Mouse (Mus musculus) layer of hippocampus, adult 8-10 months (tissue): ENCODE results near the gene Cdk5. TPM values are rescaled to one million over a fixed set of nuclear protein-coding genes. Genes with fewer than 3 reads are reported as not detected.

ENCODE experiments used
- DNase-seq, 2 experiments: peaks; one replicate each; pipeline ENCODE4 v3.0.0; 2022; ENCODE audit warnings: low spot score in 2 of 2
- total RNA-seq, 4 experiments: library from RNA; stranded (reverse); gene quantifications; 2 replicates each; pipeline ENCODE4 v1.2.4; 2022

Cdk5 gene
- total RNA-seq, 4 experiments from 2014 or later, result 120 to 139 (median 128) TPM

GRCm38 (mm10) chr5:24428596-24428995 lies 5.3 kb upstream of the Cdk5 start:
- DNase-seq, result no peak

- DNase-seq, result no peak
Measured at GRCm38 (mm10) chr5:24427981-24428402, 4.7 kb upstream of the Cdk5 start.

- no peak for DNase-seq
Measured at GRCm38 (mm10) chr5:24427285-24427633, 3.9 kb upstream of the Cdk5 start.

DNA sequence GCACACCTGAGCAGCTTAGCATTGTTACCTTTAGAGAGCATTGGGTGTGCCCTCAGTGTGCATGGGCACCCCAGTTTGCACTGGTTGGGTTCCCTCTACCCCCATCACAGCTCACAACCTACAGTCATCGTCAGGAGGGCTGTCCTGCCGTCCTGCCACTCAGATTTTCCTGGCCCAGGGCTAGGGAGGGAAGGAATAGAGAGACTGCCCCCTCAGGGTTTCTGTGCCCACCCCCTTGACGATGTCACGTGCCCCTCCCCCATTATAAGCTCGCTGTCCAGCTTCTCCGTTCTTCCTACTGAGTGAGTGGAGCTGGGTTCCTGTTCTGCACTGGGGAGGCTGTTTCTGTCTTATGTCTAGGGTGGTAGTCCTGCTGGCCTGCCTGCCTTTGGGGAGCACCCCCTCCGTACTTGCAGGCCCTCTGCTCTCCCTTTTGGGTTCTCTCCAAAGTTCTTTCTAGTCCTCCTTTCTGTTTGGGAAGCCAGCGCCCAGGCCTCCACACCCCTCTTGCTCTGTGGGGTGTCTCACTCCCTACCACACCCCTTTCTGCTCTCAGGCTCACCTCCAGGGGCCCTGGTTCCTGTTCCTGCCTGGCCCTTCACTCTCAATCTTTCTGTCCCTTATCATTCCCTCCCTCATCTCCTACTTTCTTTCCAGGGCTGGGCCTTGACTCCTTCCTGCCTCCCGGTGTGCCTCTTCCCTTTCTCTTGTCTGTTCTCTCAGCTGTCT lies 3.4 kb upstream of the Cdk5 start:
- DNase-seq, result no peak

DNA sequence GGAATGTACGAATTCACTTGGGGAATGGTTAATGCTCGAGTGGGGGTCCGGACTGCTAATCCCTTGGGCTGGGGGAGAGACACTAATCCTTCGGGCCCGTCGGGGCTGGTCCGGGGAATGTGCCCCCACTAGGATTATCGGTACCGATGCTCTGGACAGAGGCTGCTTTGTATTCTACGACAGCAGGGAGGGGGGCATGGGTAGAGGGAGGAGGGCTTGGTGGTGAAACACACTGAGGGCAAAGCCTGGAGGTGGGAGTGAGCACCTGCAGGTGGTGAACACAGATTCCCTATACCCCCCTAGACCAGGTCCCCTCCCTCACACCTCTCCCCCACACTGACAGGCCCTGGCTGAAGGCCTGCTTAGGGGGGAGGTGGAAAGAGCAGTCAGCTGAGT lies 2.7 kb upstream of the Cdk5 start:
- DNase-seq, result no peak

DNA sequence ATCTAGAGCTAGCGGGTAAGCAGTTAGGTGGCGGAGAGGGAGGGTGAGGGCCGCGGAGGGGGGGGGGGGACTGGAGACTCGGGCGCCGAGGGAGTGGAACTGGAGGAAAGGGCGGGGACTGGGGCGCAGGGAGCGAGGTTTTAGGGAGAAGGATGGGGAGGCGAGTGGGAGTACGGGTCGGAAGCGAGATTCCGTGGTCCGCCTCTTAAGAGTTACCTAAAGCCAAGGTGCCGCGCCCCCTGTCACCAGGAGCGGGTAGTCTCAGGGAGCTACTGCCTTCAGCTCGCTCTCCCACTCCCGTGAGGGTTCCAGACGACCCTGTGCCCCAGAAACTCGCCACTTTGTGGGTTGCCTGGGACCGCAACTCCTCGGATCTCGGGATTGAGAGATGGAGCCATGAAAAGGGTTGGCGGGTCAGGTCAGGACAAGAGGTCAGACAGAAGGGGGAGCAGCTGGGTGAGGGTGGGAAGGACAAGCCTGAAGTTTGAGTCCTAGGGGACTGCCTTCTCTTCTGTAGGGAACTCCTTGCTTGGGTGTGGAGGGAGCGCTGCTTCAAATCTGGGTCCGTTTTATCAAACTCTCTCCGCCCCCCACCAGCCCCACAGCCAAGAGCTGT lies 2.2 kb upstream of the Cdk5 start:
- no peak for DNase-seq

DNA sequence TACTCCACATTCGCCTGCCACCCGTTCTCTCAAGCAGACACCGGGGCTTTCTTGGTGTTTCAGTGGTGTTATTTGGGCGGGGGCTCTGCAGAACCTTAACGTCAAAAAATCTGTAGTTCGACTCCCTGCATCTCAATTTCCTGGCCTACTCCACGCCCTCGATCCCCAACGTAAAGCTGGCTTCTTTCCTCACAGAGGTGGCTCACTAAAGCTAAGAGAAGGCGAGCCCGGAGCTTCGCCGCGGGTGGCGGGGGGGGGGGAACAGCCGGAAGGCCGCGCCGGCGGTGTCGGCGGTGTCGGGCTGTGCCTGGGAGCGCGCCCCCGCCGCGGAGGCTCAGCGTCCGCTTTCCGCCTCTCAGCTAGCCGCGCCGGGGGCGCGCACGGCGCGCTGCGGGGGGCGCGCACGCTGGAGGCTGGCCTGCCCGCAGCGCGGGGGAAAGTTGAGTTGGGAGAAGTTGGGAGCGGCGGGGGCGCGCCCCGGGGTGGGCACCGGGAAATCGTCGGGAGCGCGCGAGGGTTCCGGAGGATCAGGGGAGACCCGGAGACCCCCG lies 1.6 kb upstream of the Cdk5 start:
- DNase-seq, result peak in 1 of 2 experiments; percentile 53

DNA sequence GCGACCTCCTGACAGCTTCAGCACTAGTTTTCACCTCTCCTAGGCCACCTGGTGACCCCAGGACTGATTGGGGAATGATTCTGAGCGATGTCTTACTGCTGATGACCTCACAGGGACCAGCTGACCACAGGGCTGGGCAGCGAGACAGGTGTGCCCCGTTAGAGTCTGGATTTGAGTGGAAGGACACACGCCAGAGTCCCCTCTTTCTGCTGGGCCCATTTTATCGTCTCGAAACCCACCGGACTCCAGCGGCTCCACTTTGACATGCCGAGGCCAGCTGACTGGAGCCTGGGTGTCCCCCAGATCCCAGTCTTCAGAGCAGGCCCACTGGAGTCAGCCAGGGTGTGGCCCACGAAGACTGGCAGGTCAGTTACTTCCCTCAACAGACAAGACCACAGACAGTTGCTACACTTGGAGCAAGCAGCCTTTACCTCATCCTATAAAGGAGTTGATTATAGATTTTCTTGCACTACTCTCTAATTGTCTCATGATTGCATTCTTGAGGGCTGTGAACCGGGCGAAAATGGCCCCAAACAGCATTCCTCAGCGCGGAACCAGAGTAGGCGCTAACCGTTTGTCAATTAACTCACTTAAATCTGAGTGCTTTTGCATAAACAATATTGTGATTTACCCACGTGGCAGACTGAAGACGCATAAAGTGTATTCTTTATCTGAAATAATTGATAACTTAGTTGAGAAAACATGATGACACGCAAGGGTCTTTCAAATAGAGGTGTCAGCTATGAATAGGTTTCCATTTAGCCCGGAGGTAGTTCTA lies 863 bp upstream of the Cdk5 start:
- no peak for DNase-seq

DNA sequence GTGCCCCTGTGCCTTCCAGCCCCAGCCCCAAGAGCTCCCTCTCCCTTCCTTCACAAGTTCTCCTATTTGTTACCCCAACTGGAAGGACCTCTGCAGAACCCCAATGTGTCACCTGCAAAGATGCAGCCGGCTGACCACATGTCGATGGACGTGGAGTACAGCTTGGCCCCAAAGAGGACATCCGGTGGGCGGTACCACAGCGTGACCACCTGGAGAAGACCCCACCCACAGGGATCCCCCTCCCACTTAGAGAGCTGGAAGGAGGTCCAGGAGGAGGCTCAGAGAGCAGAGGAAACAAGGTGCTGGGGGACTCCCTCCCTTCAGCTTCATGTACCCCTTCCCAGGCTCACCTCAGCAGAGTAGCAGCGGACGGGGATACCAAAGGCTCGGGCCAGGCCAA lies 2.9 kb downstream of the Cdk5 start:
- no peak for DNase-seq

GRCm38 (mm10) chr5:24417587-24417986 lies 5.7 kb downstream of the Cdk5 start:
- no peak for DNase-seq

DNA sequence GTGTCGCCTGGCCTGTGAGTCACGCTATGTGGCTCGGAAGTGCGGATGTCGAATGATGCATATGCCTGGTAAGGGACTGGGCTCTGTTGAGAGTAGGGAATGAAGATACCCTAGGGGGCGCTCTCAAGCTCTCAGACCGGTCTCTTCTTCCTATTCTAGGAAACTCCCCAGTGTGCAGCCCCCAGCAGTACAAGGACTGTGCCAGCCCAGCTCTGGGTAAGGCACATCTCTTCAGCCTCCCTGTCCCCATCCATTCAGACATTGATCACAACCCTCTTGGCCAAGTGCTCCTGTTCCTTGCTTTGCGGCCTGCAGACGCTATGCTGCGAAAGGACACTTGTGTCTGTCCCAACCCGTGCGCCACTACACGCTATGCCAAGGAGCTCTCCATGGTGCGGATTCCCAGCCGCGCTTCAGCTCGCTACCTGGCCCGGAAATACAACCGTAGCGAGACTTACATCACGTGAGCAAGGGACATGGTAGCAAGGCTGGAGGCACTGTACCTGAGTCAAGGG lies 7.1 kb downstream of the Cdk5 start:
- DNase-seq, result peak in 1 of 2 experiments; percentile 75

DNA sequence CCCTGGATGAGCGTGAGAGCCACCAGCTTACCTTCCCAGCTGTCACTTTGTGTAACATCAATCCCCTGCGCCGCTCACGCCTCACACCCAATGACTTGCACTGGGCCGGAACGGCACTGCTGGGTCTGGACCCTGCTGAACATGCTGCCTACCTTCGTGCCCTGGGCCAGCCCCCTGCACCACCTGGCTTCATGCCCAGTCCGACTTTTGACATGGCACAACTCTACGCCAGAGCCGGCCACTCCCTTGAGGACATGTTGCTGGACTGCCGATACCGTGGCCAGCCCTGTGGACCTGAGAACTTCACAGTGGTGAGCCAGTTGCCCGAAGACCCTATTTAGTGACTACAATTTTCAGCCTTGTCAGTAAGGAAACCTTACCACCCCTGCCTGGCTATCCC lies 9.4 kb downstream of the Cdk5 start:
- DNase-seq, result no peak

DNA sequence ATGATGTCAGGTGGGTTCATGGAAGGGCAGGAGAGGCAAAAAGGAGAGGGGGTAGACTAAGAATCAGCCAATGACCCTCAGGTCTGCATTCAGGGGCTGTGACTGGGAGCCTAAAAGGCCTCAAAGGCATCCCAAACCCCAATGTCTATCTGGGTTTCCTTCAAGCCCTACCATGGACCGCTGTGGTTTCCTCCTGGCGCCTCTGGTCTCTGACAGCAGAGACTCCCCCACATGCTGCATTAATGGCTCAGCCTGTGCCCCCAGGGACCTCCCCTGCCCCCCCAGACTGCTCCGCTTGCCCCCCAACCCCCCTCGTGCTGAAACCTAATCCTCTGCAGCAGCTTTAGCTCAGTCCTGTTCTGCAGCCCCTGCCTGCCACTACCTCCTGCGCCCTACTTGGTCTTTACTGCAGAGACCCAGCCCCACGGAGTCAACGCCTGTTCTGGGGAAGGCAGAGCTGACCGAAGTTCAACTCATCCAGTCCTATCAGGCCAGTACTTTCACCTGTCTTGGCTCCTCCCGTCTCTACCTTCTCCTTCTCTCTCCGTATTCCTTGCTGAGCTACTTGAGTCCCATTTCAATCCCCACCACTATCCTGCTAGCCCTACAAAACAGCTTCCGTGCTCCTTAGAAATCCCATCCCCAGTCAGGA lies 10.2 kb downstream of the Cdk5 start, which contains the start of gene Asic3:
Gene Asic3 (plus strand): TSS at position 351 of the 652 bp plus-strand sequence.
- no peak for DNase-seq

- no peak for DNase-seq
Measured at GRCm38 (mm10) chr5:24412063-24412462, 11.3 kb downstream of the Cdk5 start.

- no peak for DNase-seq
Measured at GRCm38 (mm10) chr5:24409466-24409865, 13.9 kb downstream of the Cdk5 start.

GRCm38 (mm10) chr5:24408651-24409050 lies 14.7 kb downstream of the Cdk5 start:
- DNase-seq, result no peak

DNA sequence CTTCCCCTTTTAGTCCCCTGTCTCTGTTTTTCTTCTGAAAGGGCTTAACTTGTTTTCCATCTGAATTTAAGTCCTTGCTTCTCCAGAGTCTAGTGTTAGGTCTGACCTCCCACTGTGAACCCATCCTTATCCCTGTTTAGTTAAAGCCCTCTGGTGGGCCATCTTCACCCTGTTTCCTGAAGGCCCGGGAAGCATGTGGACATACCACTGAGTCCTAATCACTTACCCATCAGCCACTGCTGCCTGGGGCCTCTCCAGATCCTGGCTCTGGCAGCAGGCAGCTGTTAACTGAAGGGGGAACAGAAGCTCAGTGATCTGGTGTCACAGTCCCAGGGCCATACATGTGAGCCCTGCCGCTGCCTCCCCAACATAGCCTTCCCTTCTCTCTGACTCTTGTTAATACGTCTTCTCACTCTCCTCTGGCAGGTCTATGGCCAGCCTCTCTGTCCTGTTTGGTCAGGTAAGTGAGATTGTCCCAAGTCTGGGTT lies 17.9 kb downstream of the Cdk5 start:
- no peak for DNase-seq

- DNase-seq, result no peak
Measured at GRCm38 (mm10) chr5:24404594-24405360, 18.6 kb downstream of the Cdk5 start.

- no peak for DNase-seq
Measured at GRCm38 (mm10) chr5:24401969-24402368, 21.4 kb downstream of the Cdk5 start.

DNA sequence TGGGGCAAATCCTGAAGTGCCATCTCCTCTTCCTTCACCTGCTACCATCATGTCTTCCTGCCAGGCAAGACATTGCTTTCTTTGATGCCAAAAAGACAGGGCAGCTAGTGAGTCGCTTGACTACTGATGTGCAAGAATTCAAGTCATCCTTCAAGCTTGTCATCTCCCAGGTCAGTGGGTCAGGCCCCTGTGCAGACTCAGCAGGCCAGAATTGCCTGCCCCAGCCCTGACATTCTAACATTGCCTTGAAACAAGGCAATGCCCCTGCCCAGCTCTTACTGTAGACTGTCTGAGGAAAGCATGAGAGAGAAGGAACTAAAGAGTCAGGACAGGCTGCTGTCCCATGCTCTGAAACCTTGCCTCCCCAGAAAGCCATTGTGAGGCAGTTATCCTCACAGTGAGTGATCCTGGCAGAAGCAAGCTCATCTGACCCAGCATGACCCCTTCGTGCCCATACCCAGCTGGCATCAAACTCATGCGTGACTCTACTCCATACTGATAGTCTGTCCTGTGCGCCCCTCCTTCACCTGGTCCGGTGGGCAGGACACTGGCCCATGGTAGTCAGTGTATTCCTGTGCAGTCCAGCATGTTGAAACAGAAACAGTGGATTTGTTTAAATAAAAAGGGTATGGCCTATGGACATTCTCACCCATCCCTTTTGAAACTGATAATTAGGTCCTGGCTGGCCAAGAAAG lies 22.3 kb downstream of the Cdk5 start:
- DNase-seq, result no peak
